Mouse (Mus musculus) intestine, postnatal 0 days (tissue): ENCODE measurements around the gene Abcc10. TPM values are rescaled to one million over a fixed set of nuclear protein-coding genes. Genes with fewer than 3 reads are reported as not detected.

ENCODE experiments used
- ATAC-seq: fragments of 200-750 bp; cut with Nextera tagmentation; 2 replicates; pipeline ENCODE4 v1.8.0; 2017; ENCODE audit warnings: mild to moderate bottlenecking, moderate TSS enrichment, moderate library complexity
- H3K27ac ChIP-seq: fragments of 300-500 bp; sonication (generic); 2 replicates; pipeline ENCODE4 v1.5.1; 2014; ENCODE audit warnings: mild to moderate bottlenecking, low read depth, low read length, moderate library complexity
- H3K27me3 ChIP-seq: fragments of 300-500 bp; sonication (generic); replicated peaks from 2 replicates; pipeline ENCODE4 v1.6.1; 2014; ENCODE audit warnings: low read length, mixed read lengths; ENCODE audit not compliant: control insufficient read depth, insufficient read depth
- H3K36me3 ChIP-seq: fragments of 300-500 bp; sonication (generic); 2 replicates; pipeline ENCODE4 v1.6.1; 2014; ENCODE audit warnings: mild to moderate bottlenecking, moderate library complexity; ENCODE audit not compliant: control insufficient read depth, insufficient read depth
- H3K4me1 ChIP-seq: fragments of 300-500 bp; sonication (generic); replicated peaks from 2 replicates; pipeline ENCODE4 v1.6.1; 2014; ENCODE audit warnings: antibody characterized with exemption, low read length, mixed read lengths; ENCODE audit not compliant: control insufficient read depth, insufficient read depth
- H3K4me2 ChIP-seq: fragments of 300-500 bp; sonication (generic); replicated peaks from 2 replicates; pipeline ENCODE4 v1.6.1; 2014; ENCODE audit warnings: low read depth, mild to moderate bottlenecking, moderate library complexity
- H3K4me3 ChIP-seq: fragments of 300-500 bp; sonication (generic); 2 replicates; pipeline ENCODE4 v1.5.1; 2014; ENCODE audit warnings: low read depth, low read length
- H3K9ac ChIP-seq: fragments of 300-500 bp; sonication (generic); 2 replicates; pipeline ENCODE4 v1.6.1; 2014; ENCODE audit warnings: mild to moderate bottlenecking, low read depth, low read length
- H3K9me3 ChIP-seq: fragments of 300-500 bp; sonication (generic); 2 replicates; pipeline ENCODE4 v1.6.1; 2016; ENCODE audit warnings: mixed run types; ENCODE audit not compliant: control insufficient read depth
- CTCF ChIP-seq: sonication (generic); IDR thresholded peaks from 2 replicates; pipeline ENCODE4 v1.5.1; 2016; ENCODE audit warnings: low read depth, mild to moderate bottlenecking, control low read depth, antibody characterized with exemption, moderate library complexity
- WGBS: fragments of 180-500 bp; shearing (Covaris S2); extraction: QIAGEN DNeasy Blood & Tissue Kit; methylation state at CpG from one replicate; pipeline ENCODE4 v1.1.7; 2014; 5-methylcytosine and 5-hydroxymethylcytosine counted together
- polyA plus RNA-seq: library from polyadenylated mRNA; unstranded; fragments of >200 nt; fragmentation: Nextera tagmentation; extraction: Ambion mirVana; gene quantifications from 2 replicates; pipeline ENCODE4 v1.2.1, GENCODE M21; 2015

Abcc10 gene
- polyA plus RNA-seq, 1 experiment from 2014 or later: 5.4 TPM

GRCm38 (mm10) chr17:46258279-46259053 is 69.7 kb downstream of the Abcc10 start:
- no peak overlapping the region for H3K9ac ChIP-seq
- H3K4me3 ChIP-seq: no peak overlapping the region
- no peak for TF ChIP-seq CTCF
- peaks cover 1% of the 10 kb centered on the region; the same call in 1 of the 2 replicates for H3K4me1 ChIP-seq
- no peak overlapping the region for H3K27ac ChIP-seq
- WGBS: 80% methylated on average over 30 of the region's 30 CpGs
- H3K27me3 ChIP-seq: peaks cover 15% of the 10 kb centered on the region
- ATAC-seq: no peak
- H3K9me3 ChIP-seq: no peaks in the 10 kb centered on the region
- no peak overlapping the region for H3K4me2 ChIP-seq
- peaks cover 64% of the 10 kb centered on the region for H3K36me3 ChIP-seq

GRCm38 (mm10) chr17:46255147-46255546 is 73.0 kb downstream of the Abcc10 start:
- no peak overlapping the region for H3K4me3 ChIP-seq
- H3K9ac ChIP-seq: no peak overlapping the region
- H3K27ac ChIP-seq: no peak overlapping the region
- no peak overlapping the region for H3K4me2 ChIP-seq
- ATAC-seq: no peak
- 36% methylated on average over 6 of the region's 6 CpGs for WGBS
- no peaks in the 10 kb centered on the region for H3K9me3 ChIP-seq
- peaks cover 56% of the 10 kb centered on the region for H3K36me3 ChIP-seq
- peaks cover 15% of the 10 kb centered on the region for H3K27me3 ChIP-seq
- H3K4me1 ChIP-seq: peaks cover 3% of the 10 kb centered on the region; the same call in 1 of the 2 replicates
- TF ChIP-seq CTCF: no peak

- H3K27me3 ChIP-seq: peaks cover 15% of the 10 kb centered on the region
- TF ChIP-seq CTCF: no peak
- H3K36me3 ChIP-seq: peaks cover 49% of the 10 kb centered on the region
- no peak for ATAC-seq
- 2% methylated on average over 47 of the region's 54 CpGs for WGBS
- peak overlapping the region; percentile 23; the same call in 1 of the 2 replicates for H3K9ac ChIP-seq
- H3K4me3 ChIP-seq: peak overlapping the region; percentile 65
- peaks cover 5% of the 10 kb centered on the region; the same call in 1 of the 2 replicates for H3K4me1 ChIP-seq
- H3K4me2 ChIP-seq: peak overlapping the region; percentile 97
- no peaks in the 10 kb centered on the region for H3K9me3 ChIP-seq
- H3K27ac ChIP-seq: no peak overlapping the region
Observed at GRCm38 (mm10) chr17:46254106-46254505, 74.0 kb downstream of the Abcc10 start.

- Histone ChIP-seq H3K36me3 (peaks cover 44% of the 10 kb centered on the region), H3K4me2 (peak within 1 kb of the TSS; percentile 97), H3K27ac (no peak within 1 kb of the TSS), H3K27me3 (peaks cover 15% of the 10 kb centered on the region), H3K9ac (peak within 1 kb of the TSS; percentile 23; the same call in 1 of the 2 replicates), H3K9me3 (no peaks in the 10 kb centered on the region), H3K4me3 (peak within 1 kb of the TSS; percentile 65), H3K4me1 (peaks cover 9% of the 10 kb centered on the region; the same call in 1 of the 2 replicates)
- ATAC-seq: peak; percentile 55
- WGBS: 2% methylated on average over 48 of the region's 48 CpGs
- no peak for TF ChIP-seq CTCF
Observed at GRCm38 (mm10) chr17:46253452-46254084, 74.6 kb downstream of the Abcc10 start, which contains the start of gene Lrrc73. Gene Lrrc73 (plus strand): TSS chr17:46253531.

Other genes with a start within 250 kb of the Abcc10 start
- gene Mrps18a, start 217.4 kb downstream of the Abcc10 start, polyA plus RNA-seq: 121 TPM in 2 replicates
- 4.7 and 5.1 TPM in 2 replicates for gene Rsph9, start 184.1 kb downstream of the Abcc10 start, polyA plus RNA-seq
- 38.1 and 40.2 TPM in 2 replicates for gene Mad2l1bp, start 174.8 kb downstream of the Abcc10 start, polyA plus RNA-seq
- 22.2 and 28.3 TPM in 2 replicates for gene Gtpbp2, start 167.3 kb downstream of the Abcc10 start, polyA plus RNA-seq
- gene Polh, start 125.7 kb downstream of the Abcc10 start, polyA plus RNA-seq: 4.7 and 5.7 TPM in 2 replicates
- gene Xpo5, start 125.6 kb downstream of the Abcc10 start, polyA plus RNA-seq: 7.7 and 8.2 TPM in 2 replicates
- gene Polr1c, start 80.3 kb downstream of the Abcc10 start, polyA plus RNA-seq: 32.1 and 32.3 TPM in 2 replicates
- 111 and 119 TPM in 2 replicates for gene Yipf3, start 80.3 kb downstream of the Abcc10 start, polyA plus RNA-seq
- 0.42 and 0.44 TPM in 2 replicates for gene Lrrc73, start 74.8 kb downstream of the Abcc10 start, polyA plus RNA-seq
- gene Tjap1, start 45.3 kb downstream of the Abcc10 start, polyA plus RNA-seq: 29.3 and 34.6 TPM in 2 replicates
- gene Dlk2, start 30.9 kb downstream of the Abcc10 start, polyA plus RNA-seq: 0.33 and 0.42 TPM in 2 replicates
- gene Zfp318, start 55.4 kb upstream of the Abcc10 start, polyA plus RNA-seq: 2.2 and 3.8 TPM in 2 replicates
- gene Crip3, start 100.6 kb upstream of the Abcc10 start, polyA plus RNA-seq: 0.12 TPM in 1 of 2 replicates, not detected in the other
- gene Slc22a7, start 110.1 kb upstream of the Abcc10 start, polyA plus RNA-seq: not detected in 2 replicates
- 0.09 and 0.16 TPM in 2 replicates for gene Ttbk1, start 159.3 kb upstream of the Abcc10 start, polyA plus RNA-seq
- gene Dnph1, start 168.4 kb upstream of the Abcc10 start, polyA plus RNA-seq: 10.9 and 11.1 TPM in 2 replicates
- 1.3 and 2.0 TPM in 2 replicates for gene Cul9, start 218.0 kb upstream of the Abcc10 start, polyA plus RNA-seq
- 5.1 and 5.2 TPM in 2 replicates for gene Srf, start 227.8 kb upstream of the Abcc10 start, polyA plus RNA-seq